Mouse (Mus musculus) right cerebral cortex, postnatal 10 days (tissue): ENCODE measurements around the gene Pgm2l1.

Experiments used
- DNase-seq, 2 experiments: peaks; one replicate each; pipeline ENCODE4 v3.0.0; 2021; ENCODE audit warnings: low spot score in 2 of 2

Gene Pgm2l1

DNA sequence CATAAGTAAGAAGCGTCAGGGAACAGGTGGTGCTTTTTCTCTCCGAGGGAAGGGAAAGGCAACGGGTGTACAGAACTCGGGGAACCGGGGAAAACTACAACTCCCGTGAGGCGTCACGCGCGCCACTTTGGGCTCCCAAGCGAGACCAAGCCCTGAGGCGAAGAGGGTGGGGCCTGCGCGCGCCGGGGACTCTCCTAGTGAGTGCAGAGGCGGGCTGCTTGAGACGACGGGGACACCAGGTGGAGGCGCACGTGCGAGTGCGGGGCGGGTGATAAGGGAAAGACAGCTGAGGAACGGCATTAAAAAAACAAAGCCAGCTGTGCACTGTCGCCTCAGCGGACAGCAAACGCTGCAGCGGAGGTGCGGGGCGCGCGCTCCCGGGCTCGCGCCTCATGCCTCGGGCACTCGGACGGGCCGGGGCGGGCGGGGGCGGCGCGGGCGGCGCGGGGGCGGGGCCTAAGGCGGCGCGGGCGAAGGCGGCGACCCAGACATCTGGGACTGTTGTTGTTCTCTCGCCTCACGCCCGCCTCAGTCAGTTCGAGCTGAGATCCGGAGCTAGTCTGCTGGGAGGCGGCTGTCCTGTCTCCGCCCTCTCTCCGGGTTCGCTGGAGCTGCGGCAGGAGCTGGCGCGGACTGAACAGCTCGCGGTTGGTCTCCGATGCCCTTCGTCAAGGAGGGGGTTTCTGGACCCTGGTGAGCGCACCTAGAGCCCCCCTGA is at the start of gene Pgm2l1:
Pgm2l1 (plus strand) TSS at position 237 of the 718 bp plus-strand sequence.
- peak; percentile 98 for DNase-seq

DNA sequence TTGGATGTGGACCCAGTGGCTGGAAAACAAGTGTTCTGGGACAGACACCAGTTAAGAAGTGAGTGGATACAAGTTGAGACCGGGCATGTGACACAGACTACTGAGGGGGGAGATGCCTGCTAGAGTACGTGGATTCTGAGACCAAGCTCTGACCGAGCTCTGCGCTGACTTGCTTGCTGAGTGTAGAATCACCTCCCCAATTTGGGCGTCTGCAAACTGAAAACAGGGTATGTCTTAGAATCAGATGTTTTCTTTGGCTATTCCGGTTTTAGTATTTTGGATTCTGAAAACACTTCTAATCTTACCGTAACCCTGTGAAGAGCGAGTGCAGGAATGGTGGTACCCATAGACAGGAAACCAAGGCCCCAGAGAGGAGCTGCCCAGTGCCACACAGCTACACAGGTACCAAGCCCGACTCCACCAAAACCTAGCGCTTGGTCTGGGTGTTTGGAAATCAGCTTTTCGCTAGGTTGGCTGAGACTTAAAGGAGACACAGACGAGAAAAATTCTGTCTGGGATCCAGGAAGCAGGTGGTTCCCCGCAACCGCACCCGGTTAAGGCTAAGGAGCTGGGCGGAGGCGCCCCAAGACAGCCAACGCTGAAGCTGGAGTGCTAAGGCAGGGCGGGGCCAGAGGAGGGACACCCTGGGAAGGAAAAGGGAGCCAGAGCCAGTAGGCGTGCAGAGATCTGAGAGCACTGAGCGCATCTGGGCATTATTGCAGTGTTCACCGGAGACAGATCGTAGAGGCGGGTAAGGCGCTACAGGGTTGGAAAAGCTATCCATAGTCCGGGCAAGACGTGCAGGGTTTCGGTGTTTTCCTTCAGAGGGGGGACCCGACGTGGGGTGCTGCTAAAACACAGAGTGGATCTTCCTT is 48.9 kb upstream of the Pgm2l1 start:
- DNase-seq = peak; percentile 41 to 49

DNA sequence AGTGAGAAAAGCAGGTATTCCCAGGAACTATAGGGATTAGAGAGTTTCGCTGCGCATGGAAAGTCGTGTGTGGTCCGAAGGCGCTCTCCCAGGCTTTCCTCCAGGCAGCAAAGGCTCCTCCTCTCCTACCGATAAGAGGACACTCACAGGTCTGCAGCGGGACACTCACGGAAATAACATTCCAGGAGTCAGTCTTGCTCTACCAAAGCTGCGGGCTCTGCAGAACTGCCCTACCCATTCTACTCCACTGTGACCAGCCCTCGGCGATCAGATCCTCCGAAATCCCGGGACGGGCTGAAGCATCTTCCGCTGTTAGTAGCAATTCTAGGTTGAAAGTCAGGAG is 48.3 kb upstream of the Pgm2l1 start:
- DNase-seq = no peak

DNA sequence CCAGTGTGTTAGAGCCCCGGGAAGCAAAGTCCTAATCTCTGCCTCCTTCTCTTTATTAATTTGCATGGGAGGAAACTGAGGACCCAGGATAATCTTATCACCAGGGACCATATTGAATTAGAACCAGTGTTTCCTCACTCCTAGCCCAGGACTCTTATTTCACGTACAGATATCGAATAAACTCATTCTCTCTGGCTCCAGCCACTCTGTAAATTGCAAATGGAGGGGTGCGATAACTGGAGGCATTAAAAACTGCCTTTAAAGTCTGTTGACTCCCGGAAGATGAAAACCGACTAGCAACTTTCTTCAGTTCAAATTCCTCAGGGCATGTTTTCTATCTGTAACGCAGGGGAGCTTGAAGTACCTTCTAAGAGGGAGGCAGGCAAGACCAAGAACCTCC is 47.8 kb upstream of the Pgm2l1 start:
- no peak for DNase-seq

DNA sequence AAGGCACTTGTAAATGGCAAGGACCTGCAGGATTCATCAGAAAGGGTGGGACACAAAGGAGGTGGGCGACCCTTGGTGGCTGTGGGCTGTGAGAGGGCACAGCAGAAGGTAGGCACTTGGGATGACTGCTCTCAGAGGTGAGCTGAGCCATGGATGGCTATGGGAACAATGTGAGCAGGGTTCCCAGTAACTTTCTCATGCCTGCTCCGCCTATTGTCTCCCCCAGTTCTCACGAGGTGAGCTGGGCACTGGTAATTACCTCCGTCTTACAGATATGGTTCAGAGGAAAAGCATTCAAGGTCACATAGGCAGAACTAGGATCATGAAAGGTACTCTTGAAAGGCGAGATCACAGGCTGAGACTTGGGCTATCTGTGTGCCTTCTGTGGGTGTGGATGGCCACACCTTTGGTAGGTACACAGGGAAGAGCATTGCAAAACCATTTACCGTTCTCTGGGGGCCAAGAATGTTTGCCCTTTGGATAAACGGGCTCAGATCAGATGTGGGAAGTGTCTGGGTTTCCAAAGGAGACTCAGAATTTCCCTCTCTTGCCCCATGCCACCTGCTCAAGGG is 47.3 kb upstream of the Pgm2l1 start:
- DNase-seq = no peak

- no peak for DNase-seq
Measured at GRCm38 (mm10) chr7:100181176-100181575, 46.0 kb upstream of the Pgm2l1 start.

DNA sequence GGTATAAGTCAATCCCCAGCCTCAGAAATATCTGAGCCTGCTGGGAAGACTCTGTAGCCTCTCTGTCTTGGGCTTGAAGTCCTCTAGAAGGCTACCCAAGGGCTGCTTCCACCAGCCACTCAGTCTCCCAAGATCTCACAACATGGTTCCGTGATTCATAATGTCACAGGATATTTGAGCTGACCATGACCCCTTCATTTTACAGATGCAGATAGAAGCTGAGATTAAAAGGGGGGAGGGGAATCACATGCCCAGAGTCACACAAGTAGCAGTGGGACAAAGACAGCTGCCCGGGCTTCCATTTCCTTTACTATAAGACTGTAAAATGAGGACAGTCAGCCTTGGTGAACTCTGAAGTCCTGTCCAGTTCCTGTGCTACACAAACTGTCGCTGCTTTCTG is 45.6 kb upstream of the Pgm2l1 start:
- DNase-seq = no peak

DNA sequence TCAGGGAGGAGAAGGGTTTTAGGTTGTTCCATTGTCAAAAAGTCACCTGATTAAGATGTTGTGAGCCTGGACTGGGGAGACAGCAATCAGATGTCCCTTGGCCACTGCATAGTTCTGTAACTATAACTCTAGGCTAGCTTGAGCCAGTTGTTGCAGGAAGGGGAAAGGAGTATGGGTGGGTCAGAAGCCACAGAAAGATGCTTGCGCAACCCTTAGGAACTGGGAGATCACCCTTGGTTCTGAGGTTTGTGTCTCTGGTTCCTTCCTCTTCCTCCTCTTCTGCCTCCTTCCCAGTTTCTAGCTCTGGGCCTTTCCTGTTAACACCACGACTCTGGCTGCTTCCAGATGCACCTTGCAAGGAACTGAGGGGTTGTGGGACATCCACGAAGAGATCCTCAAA is 44.8 kb upstream of the Pgm2l1 start:
- DNase-seq = no peak

DNA sequence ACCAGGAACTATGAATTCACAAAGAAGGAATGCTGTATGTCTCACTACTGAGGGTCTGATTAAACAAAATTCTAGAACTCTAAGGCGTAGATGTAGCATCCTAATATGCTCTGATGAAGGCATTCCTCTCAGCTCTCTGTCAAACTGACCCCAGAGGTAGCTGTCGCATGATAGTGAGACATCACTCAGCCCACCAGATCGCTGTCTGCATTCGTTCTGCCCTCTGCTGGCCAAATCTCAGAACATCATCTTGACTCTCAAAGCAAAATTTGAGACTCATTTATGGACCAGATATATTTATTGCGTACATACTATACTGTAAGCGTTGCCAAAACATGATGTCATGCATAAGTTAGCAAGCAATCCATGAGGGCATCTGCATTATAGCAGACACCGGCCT is 39.6 kb upstream of the Pgm2l1 start:
- DNase-seq = peak; percentile 40 to 64

- no peak for DNase-seq
Measured at GRCm38 (mm10) chr7:100190167-100190566, 37.0 kb upstream of the Pgm2l1 start.

DNA sequence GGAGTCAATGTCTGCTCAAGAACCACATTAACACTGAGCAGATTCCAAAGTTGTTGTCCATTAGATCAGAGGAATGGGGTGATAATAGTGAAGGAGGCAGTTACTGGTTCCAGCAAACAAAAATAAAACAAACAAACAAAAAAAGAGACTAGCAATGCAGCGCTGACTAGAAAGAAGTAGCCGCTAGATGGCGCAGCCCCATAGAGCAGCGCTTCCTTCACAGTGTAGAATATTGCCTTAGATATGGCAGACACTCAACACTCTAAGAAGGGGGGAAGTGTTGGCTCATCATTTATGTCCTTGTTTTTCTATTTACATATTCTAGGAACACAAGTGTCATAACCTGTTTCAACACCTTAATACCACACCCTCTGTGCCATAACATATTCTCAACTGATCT is 36.4 kb upstream of the Pgm2l1 start:
- peak; percentile 58 to 78 for DNase-seq

DNA sequence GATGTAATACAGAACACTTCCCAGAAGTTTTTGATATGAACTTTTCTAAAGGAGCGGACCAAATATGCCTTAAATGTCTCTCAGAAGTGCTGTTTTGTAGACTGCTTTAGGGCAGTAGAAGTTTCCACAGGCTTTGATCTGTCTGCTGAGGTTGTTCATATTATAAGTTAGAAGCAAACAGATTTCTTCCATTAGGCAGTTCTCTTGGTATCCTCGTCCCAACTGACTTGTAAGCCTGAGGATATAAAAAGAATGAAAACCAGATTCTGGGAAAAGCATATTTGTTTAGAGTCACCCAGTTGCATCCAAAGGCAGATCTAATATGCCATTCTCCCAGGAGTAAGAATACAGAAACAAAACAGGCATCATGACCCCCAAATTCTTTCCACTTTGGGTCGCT is 26.0 kb upstream of the Pgm2l1 start:
- no peak for DNase-seq

- DNase-seq = no peak
Measured at GRCm38 (mm10) chr7:100203616-100204015, 23.6 kb upstream of the Pgm2l1 start.

- DNase-seq = no peak
Measured at GRCm38 (mm10) chr7:100204871-100205270, 22.3 kb upstream of the Pgm2l1 start.

DNA sequence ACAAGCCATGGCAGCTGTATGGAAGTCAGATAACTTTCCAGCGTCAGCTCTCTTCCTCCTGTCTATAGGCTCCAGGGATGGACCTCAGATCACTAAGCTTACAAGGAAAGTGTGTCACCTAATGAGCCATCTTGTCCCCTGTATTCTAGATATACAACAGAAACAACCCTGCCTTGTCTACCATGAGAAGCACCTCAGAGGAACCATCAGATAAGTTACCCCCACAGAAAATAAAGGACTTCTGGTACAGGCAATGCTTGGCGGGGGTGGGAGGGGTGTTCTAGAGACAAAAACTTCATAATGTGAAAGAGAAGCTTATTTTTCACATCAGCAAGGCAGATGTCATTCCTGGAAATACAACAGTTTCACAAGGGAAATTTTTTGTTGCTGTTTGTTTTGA is 21.1 kb upstream of the Pgm2l1 start:
- no peak for DNase-seq

DNA sequence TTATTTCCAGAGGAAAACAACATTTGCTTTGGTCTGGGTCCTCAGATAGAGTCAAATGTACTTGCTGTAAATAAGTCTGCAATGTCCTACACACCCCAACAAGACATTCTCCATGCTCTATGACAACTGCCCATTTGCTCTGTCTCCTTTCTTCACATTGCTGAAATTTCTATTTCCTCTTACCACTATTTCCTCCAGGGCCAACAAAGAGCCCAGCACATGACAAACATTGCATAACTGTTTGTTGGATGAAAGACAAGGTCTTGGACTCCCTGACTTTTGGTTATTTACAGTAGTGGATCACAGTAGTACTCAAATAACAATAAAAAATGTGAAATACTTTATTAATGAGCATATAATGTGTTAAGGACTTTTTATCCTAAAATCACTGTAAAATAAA is 19.3 kb upstream of the Pgm2l1 start:
- DNase-seq = no peak

DNA sequence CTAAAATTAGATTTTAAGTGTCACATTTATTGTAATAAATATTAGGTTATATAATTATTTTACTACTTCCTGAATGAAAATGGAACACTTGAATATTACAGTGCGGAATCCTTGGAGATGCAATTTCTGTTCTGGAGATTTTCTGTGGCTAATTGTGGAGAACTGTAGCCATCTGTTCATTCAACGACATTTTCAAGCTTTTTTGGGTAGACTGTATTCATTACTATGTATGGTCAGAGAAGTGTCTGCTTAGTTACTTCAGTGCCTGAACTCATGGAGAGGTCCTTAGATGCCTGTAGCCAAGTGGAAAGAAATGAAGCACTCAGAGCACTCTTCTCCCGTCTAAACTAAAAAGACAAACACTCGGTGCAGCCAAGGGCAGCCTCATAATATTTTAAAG is 12.9 kb upstream of the Pgm2l1 start:
- no peak for DNase-seq

DNA sequence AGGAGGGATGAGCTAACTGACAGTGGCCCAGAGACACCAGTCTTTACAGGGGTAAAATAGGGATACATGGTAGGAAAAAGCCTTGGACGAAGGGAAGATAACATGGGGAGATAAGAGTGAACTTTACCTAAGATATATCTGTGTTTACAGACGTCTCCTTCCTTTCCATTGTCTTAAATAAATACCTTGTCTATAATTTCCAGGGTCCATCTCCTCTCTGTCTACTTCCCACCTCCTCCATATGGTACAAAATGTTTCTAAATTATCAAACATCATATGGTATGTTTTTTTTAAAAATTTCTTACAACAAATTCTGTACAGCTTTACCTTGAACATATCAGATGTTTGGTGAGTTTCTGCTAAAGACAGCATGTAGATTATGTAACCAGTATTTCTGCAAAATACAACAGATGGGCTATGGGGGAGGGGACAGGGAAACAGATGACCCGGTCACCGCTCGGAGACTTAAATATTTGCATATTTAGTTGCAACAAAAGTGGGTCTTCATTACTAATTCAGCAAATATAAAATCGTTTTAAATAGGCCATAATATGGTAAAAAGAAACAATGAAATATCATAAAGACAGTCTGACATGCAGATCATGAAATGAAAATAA is 12.0 kb upstream of the Pgm2l1 start:
- DNase-seq = no peak

DNA sequence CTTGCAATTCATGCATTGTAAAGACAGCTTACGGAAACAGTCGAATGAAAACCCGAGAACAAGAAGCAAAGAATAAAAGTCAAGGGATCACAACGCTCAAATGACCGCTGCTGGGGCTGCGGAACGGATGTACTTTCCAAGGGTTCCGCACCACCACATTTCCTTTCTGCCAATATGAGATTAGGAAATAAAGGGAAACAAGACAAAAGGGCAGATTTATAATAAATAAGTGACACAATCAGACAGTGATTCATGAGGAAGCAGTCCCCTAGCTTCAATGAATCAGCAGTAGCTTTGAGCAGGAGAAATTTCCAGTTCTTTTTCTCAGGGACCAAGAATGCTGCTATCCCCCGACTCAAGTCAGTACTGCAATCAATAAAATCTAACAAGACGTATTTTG is 11.2 kb upstream of the Pgm2l1 start:
- DNase-seq = no peak

DNA sequence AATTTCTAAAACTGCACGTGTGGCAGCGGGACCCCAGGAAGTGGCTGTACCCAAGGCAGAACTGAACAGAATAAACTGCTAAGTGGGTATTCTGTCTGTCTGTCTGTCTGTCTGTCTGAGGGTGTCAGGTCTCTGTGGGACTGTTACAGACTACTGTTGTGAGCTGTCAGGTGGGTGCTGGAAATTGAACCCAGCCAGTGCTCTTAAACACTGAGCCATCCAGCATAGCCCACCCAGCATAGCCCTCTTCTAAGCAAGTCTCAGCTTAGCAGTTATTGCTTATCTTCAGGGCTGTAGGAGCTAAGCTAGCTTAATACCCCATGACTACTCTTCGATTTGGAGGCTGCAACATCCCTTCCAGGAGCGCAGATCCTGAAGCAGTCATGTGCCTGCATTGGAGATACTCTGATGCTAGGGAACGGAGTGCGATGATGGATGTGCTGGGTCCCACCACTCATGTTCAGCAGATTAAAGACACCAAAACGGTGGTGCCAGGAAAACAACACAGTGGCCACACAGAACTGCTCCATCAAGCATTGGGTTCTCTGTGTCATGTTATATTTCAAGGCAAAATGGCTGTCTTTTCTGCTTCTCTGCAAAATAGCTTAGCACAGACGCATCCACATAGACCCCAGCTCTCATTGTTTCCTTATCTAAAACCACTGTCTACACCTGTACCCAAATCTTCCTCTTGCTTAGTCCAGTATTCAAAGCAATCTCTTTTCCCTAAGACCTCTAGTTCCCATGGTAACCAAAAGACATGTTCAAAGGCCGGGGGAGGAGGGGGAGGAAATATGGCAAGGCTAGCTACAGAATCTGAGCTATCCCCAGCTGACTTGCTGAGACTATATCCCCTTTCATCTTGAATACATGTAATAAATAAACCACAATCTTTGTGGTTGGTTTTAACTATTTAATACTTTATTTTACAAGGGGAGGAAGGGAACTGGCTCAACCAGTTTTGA is 10.3 kb upstream of the Pgm2l1 start:
- DNase-seq = no peak

DNA sequence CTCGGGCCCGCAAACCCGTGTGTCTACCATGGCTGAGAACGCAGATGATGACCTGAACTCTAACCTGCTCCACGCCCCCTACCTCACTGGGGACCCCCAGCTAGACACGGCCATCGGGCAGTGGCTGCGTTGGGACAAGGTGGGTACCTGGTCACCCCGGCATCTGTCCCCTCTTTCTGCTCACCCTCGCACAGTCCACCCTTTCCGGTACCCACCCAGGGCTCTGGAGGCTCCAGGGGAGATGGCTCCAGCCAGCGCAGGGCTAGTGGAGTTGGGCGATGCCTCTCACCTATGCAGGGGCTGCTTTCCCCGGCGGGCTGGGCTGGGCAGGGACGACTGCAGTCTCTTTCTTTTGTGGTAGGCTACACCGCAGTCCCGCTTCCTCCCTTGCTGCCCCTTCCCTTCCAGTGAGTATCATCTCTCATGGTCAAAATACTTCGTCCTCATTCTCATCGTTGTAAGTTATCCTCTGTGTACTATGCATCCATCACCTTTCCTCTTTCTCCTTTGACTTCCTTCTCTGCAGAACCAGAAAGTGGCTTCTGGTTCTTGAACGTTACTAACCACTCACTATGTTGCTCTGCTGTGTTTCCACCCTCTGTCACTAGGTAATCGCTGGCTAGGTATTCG is 817 bp downstream of the Pgm2l1 start:
- DNase-seq = peak; percentile 45 to 55
